Mouse (Mus musculus): ENCODE results near the gene Olfr463.
A peak's percentile ranks its signal among the peaks of the same experiment; 100 is the strongest.

DNA sequence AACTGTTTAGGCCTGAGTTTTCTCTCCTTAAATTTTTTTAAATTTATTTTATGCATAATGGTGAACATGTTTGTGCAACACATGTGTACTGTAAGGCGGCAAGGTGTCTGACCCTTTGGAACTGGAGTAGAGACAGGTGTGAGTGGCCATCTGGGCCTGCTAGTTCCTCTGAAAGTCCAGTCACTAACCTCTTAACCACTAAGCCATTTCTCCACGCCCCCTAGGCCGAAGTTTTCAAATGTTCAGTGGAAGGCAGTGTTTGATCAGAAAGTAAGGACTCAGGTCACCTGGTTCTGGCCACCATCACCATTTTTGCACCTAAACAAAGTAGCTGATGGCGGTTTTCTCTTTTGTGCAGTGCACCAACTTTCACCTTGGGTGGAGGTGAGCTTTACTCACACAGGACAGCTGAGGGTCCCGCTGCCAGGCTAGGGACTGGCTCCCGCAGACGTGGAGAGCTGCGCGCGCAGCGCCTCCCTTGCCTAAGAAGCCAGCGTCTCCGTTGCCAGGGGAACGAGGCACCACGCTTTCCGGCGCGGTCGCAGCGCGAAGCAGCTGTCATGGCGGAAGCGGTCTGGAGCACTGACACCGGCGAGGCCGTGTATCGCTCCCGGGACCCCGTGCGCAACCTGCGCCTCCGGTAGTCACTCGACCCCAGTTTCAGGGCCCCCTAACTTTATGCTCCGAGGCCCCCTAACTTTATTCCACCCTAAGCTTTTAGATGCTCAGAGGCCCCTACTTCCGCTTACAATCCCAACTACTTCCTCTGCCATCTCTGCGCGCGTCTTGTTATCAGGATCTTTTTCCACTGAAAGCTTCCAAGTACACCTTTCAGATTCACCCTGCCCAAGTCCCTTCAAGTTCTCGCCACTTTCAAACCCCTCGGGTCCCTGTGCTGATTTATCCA is 44.2 kb downstream of the Olfr463 start, which contains the start of gene Mks1:
- no peak for TF ChIP-seq CTCF (IDR thresholded peaks at IDR 0.05; ENCODE audit: insufficient read depth, low read length)
- TF ChIP-seq POLR2A (IDR thresholded peaks at IDR 0.05; ENCODE audit: borderline replicate concordance, extremely low read depth, low read depth, low read length): peak; percentile 83; the same call in 1 of the 2 replicates
